Mouse (Mus musculus) 3134 (cell line): ENCODE measurements at regions not wholly inside any gene's neighbourhood (a gene's known extent, or its start where the extent isn't known, plus 50 kb on each side); places are given as distances from the start of the nearest gene placed in this dataset.

Source experiments
- DNase-seq: peaks from one replicate; pipeline ENCODE4 v3.0.0-alpha.2; 2011; ENCODE audit warnings: low spot score; ENCODE audit not compliant: insufficient read length; ENCODE audit errors: extremely low read depth

- DNase-seq: no peak
Measured at GRCm38 (mm10) chr1:92286966-92287342, 91.5 kb upstream of the Hdac4 start.

- DNase-seq: no peak
Measured at GRCm38 (mm10) chr1:92286013-92286965, 90.8 kb upstream of the Hdac4 start.

GRCm38 (mm10) chr1:92284155-92284554, 88.7 kb upstream of the Hdac4 start:
- no peak for DNase-seq

- DNase-seq: no peak
Measured at GRCm38 (mm10) chr1:92277199-92277747, 81.8 kb upstream of the Hdac4 start.

GRCm38 (mm10) chr1:92275388-92275787, 79.9 kb upstream of the Hdac4 start:
- no peak for DNase-seq

GRCm38 (mm10) chr1:92273760-92274159, 78.3 kb upstream of the Hdac4 start:
- DNase-seq: no peak

GRCm38 (mm10) chr1:92271676-92272291, 76.3 kb upstream of the Hdac4 start:
- no peak for DNase-seq

GRCm38 (mm10) chr1:92270486-92271058, 75.1 kb upstream of the Hdac4 start:
- peak; percentile 13 for DNase-seq

- no peak for DNase-seq
Measured at GRCm38 (mm10) chr1:92269464-92269863, 74.0 kb upstream of the Hdac4 start.

GRCm38 (mm10) chr1:92264941-92265340, 69.4 kb upstream of the Hdac4 start:
- no peak for DNase-seq

- DNase-seq: no peak
Measured at GRCm38 (mm10) chr1:92259715-92260392, 64.4 kb upstream of the Hdac4 start.

GRCm38 (mm10) chr1:92258026-92258425, 62.5 kb upstream of the Hdac4 start:
- DNase-seq: no peak

GRCm38 (mm10) chr1:92253086-92253485, 57.6 kb upstream of the Hdac4 start:
- no peak for DNase-seq

- no peak for DNase-seq
Measured at GRCm38 (mm10) chr1:92250594-92251463, 55.3 kb upstream of the Hdac4 start.
